Mouse (Mus musculus): ENCODE results near the gene Dut. TPM values are rescaled to one million over a fixed set of nuclear protein-coding genes. Genes with fewer than 3 reads are reported as not detected.
A peak's percentile ranks its signal among the peaks of the same experiment; 100 is the strongest.

The Dut gene
- total RNA-seq (2012; rRNA removed) (197 and 272 TPM in 2 replicates), total RNA-seq (2014; rRNA removed) (348 and 351 TPM in 2 replicates), polyA plus RNA-seq (2012; ENCODE audit: insufficient read length, low read depth) (228 and 232 TPM in 2 replicates)

GRCm38 (mm10) chr2:125247108-125247961 is at the start of gene Dut:
Dut (plus strand) TSS chr2:125247190.
- peak within 1 kb of the TSS; percentile 79 for H3K27ac ChIP-seq (ENCODE audit: insufficient read depth, low read depth)
- H3K4me1 ChIP-seq (ENCODE audit: control insufficient read depth in 1 of 2, insufficient read depth in 2 of 2), result peaks cover 4 to 33% of the 10 kb centered on the region in 2 experiments; a peak in 3 of 4 replicates
- peak; percentile 95 for DNase-seq (ENCODE audit: extremely low read depth)
- peak; percentile 99 for TF ChIP-seq CHD1 (IDR thresholded peaks at IDR 0.05; ENCODE audit: low read depth, low read length)
- no peak for TF ChIP-seq RCOR1 (conservative IDR thresholded peaks at IDR 0.05; ENCODE audit: low read depth, low read length)
- TF ChIP-seq TCF12 (IDR thresholded peaks at IDR 0.05; ENCODE audit: low read depth, low read length), result peak; percentile 81; the same call in 1 of the 2 replicates
- peak in 1 of 2 experiments; percentile 29; a peak in 1 of 4 replicates for TF ChIP-seq CTCF (conservative IDR thresholded peaks at IDR 0.05 in 1 of 2, IDR thresholded peaks at IDR 0.05 in 1 of 2; ENCODE audit: low read depth in 2 of 2, low read length in 2 of 2)
- TF ChIP-seq RAD21 (IDR thresholded peaks at IDR 0.05; ENCODE audit: low read depth, low read length), result no peak
- TF ChIP-seq KAT2A (IDR thresholded peaks at IDR 0.05; ENCODE audit: insufficient replicate concordance, low read length), result peak; percentile 71; the same call in 1 of the 2 replicates
- no peak for TF ChIP-seq GABPA (IDR thresholded peaks at IDR 0.05; ENCODE audit: insufficient replicate concordance, low read depth, low read length)
- TF ChIP-seq MAX (IDR thresholded peaks at IDR 0.05; ENCODE audit: low read length), result peak; percentile 78
- TF ChIP-seq MXI1 (IDR thresholded peaks at IDR 0.05; ENCODE audit: low read depth, low read length), result peak; percentile 74; the same call in 1 of the 2 replicates
- 0 out of 2 replicates have a peak, but pooled peaks have one; percentile 20 for TF ChIP-seq MAZ (IDR thresholded peaks at IDR 0.05; ENCODE audit: low read depth, low read length)
- TF ChIP-seq MEF2A (IDR thresholded peaks at IDR 0.05; ENCODE audit: borderline replicate concordance, low read depth, low read length), result peak; percentile 15; the same call in 1 of the 2 replicates
- peak; percentile 77 for TF ChIP-seq ZMIZ1 (IDR thresholded peaks at IDR 0.05; ENCODE audit: low read depth, low read length)
- peak; percentile 98 for TF ChIP-seq E2F4 (IDR thresholded peaks at IDR 0.05; ENCODE audit: insufficient replicate concordance, low read depth, low read length)
- no peak for TF ChIP-seq USF1 (IDR thresholded peaks at IDR 0.05; ENCODE audit: low read depth, low read length)
- peak; percentile 82 for TF ChIP-seq ELF1 (IDR thresholded peaks at IDR 0.05; ENCODE audit: low read depth, low read length)
- TF ChIP-seq MAFK (IDR thresholded peaks at IDR 0.05; ENCODE audit: insufficient replicate concordance, low read length), result no peak
- peak; percentile 91 for TF ChIP-seq NELFE (IDR thresholded peaks at IDR 0.05; ENCODE audit: low read depth, low read length)
- TF ChIP-seq ZC3H11A (IDR thresholded peaks at IDR 0.05; ENCODE audit: low read depth, low read length), result no peak
- peak; percentile 47 for TF ChIP-seq BHLHE40 (IDR thresholded peaks at IDR 0.05; ENCODE audit: low read depth, low read length)
- TF ChIP-seq POLR2AphosphoS2 (IDR thresholded peaks at IDR 0.05; ENCODE audit: low read depth, low read length), result 0 out of 2 replicates have a peak, but pooled peaks have one; percentile 78
- no peak for TF ChIP-seq ZKSCAN1 (IDR thresholded peaks at IDR 0.05; ENCODE audit: borderline replicate concordance, low read depth, low read length)
- TF ChIP-seq ZNF384 (IDR thresholded peaks at IDR 0.05; ENCODE audit: low read depth, low read length), result no peak
- TF ChIP-seq ETS1 (conservative IDR thresholded peaks at IDR 0.05; ENCODE audit: low read depth, low read length), result no peak
- peak; percentile 64 for TF ChIP-seq HCFC1 (IDR thresholded peaks at IDR 0.05; ENCODE audit: low read depth, low read length)
- peak; percentile 83 for TF ChIP-seq TBP (conservative IDR thresholded peaks at IDR 0.05; ENCODE audit: low read depth, low read length)
- TF ChIP-seq IRF4 (IDR thresholded peaks at IDR 0.05; ENCODE audit: low read depth, low read length), result peak; percentile 26; the same call in 1 of the 2 replicates
- TF ChIP-seq PAX5 (IDR thresholded peaks at IDR 0.05; ENCODE audit: low read length), result no peak
- TF ChIP-seq MYC (IDR thresholded peaks at IDR 0.05; ENCODE audit: low read depth, low read length), result peak; percentile 43; the same call in 1 of the 2 replicates
- peak; percentile 43; the same call in 1 of the 2 replicates for TF ChIP-seq CHD2 (IDR thresholded peaks at IDR 0.05; ENCODE audit: low read length)
- no peak for TF ChIP-seq JUND (conservative IDR thresholded peaks at IDR 0.05; ENCODE audit: low read depth, low read length)
- TF ChIP-seq USF2 (conservative IDR thresholded peaks at IDR 0.05; ENCODE audit: low read depth, low read length), result no peak
- no peak for TF ChIP-seq JUN (IDR thresholded peaks at IDR 0.05; ENCODE audit: insufficient read depth, low read depth, low read length)
- TF ChIP-seq SIN3A (IDR thresholded peaks at IDR 0.05; ENCODE audit: low read length), result peak; percentile 52; the same call in 1 of the 2 replicates
- TF ChIP-seq NRF1 (IDR thresholded peaks at IDR 0.05; ENCODE audit: low read depth, low read length), result peak; percentile 23
- TF ChIP-seq EP300 (IDR thresholded peaks at IDR 0.05; ENCODE audit: low read length), result no peak
- TF ChIP-seq UBTF (IDR thresholded peaks at IDR 0.05; ENCODE audit: low read depth, low read length), result peak; percentile 98
- TF ChIP-seq POLR2A (IDR thresholded peaks at IDR 0.05; ENCODE audit: low read depth, low read length), result peak; percentile 84

More at GRCm38 (mm10) chr2:125247108-125247961, at the start of gene Dut:
- Histone ChIP-seq H3K4me2 (ENCODE audit: insufficient read depth, low read depth, poor library complexity, severe bottlenecking) (peak within 1 kb of the TSS; percentile 94), H3K9me3 (replicated peaks; ENCODE audit: low read length) (no peaks in the 10 kb centered on the region), H3K4me3 (replicated peaks in 1 of 3; ENCODE audit: low read depth in 2 of 3, low read length in 2 of 3, poor library complexity in 1 of 3) (peak within 1 kb of the TSS; percentile 67 to 91 (median 87)), H3K9ac (ENCODE audit: insufficient read depth, low read depth) (peak within 1 kb of the TSS; percentile 87), H3K79me2 (replicated peaks; ENCODE audit: control insufficient read depth, extremely low read depth, insufficient read depth, poor library complexity, severe bottlenecking) (peaks cover 45% of the 10 kb centered on the region), H3K36me3 (replicated peaks in 1 of 2; ENCODE audit: control insufficient read depth in 1 of 2, insufficient read depth in 1 of 2, low read length in 1 of 2) (peaks cover 9 to 22% of the 10 kb centered on the region in 2 experiments), H3K27me3 (replicated peaks) (no peaks in the 10 kb centered on the region)
- in situ Hi-C loops (cut with MboI; ENCODE audit: low pct_ligation_motif_present, low pct_unique_long_range_greater_than_20kb, low sequenced_read_pairs) (no loop called here), dilution Hi-C loops (cut with MboI; ENCODE audit: extremely low pct_ligation_motif_present, extremely low pct_unique_long_range_greater_than_20kb, low sequenced_read_pairs) (no loop called here)

Data from CH12.LX (cell line).